Mouse (Mus musculus): Measurements from ENCODE around the gene Pygm. TPM values are rescaled to one million over a fixed set of nuclear protein-coding genes. Genes with fewer than 3 reads are reported as not detected.

Gene Pygm
- polyA plus RNA-seq, 1 experiment = 1.2 TPM

- Histone ChIP-seq H3K79me2 (ENCODE audit: control insufficient read depth, insufficient read depth) (peaks cover 48% of the 10 kb centered on the region), H3K79me3 (ENCODE audit: low read depth) (peaks cover 20% of the 10 kb centered on the region), H3K27me3 (ENCODE audit: control insufficient read depth, insufficient read depth, insufficient read length) (no peaks in the 10 kb centered on the region), H3ac (ENCODE audit: control insufficient read depth, insufficient read length, low read depth) (no peak overlapping the region), H3K36me3 (ENCODE audit: control insufficient read depth, insufficient read depth) (peaks cover 79% of the 10 kb centered on the region), H3K4me3 (ENCODE audit: insufficient read depth, poor library complexity, severe bottlenecking) (no peak overlapping the region)
- no peak for TF ChIP-seq CTCF (IDR thresholded peaks at IDR 0.05; ENCODE audit: control insufficient read depth, insufficient read depth, insufficient read length)
- TF ChIP-seq MAX (IDR thresholded peaks at IDR 0.05) = no peak
- TF ChIP-seq CEBPB (IDR thresholded peaks at IDR 0.05; ENCODE audit: low read depth) = no peak
- TF ChIP-seq MYOD1 (IDR thresholded peaks at IDR 0.05; ENCODE audit: control insufficient read depth, insufficient read length, low read depth) = no peak
- TF ChIP-seq FOSL1 (IDR thresholded peaks at IDR 0.05; ENCODE audit: insufficient read depth, low read length, poor library complexity, severe bottlenecking) = no peak
- TF ChIP-seq USF1 (IDR thresholded peaks at IDR 0.05; ENCODE audit: low read depth) = no peak
- TF ChIP-seq MYOG (IDR thresholded peaks at IDR 0.05; ENCODE audit: control insufficient read depth, extremely low read depth, insufficient read length) = no peak
These were observed 6.7 kb upstream of the Pygm start for GRCm38 (mm10) chr19:6377327-6378040.

DNA sequence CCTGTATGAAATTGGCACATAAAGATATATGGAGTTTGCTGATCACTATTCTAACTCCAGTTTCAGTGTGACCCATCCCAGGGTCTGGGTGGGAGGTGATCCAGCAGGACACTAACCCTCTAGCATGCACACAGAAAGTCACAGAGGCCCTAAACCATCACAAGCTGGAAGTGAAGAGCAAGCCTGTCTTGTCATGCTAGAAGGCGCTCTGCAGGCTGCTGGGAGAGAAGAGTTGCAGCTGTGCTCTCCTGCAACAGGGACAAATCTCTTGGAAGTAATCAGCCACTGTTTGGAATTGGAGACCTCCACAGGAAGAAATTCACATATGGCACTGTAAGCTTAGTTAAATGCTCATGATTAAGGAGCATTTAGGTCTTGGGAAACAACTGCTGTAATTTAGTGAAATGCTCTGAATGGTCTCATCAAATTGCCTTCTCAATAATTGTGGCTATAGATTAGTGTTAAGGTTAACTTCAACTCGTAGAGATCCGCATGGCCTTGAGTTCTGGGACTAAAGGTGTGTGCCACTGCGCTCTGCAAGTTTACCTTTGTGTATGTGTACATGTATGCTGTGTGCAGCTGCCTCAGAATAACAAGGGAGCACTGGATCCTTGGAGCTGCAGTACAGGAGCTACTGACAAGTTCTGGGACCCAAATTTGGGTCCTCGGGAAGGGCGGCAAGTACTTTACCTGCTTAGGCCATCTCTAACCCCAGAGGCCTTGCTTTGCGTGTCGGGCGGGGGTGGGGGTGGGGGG lies 3.6 kb upstream of the Pygm start:
- H3K4me3 ChIP-seq (ENCODE audit: insufficient read depth, poor library complexity, severe bottlenecking) = no peak overlapping the region
- H3K79me2 ChIP-seq (ENCODE audit: control insufficient read depth, insufficient read depth) = peaks cover 21% of the 10 kb centered on the region
- TF ChIP-seq MAX (IDR thresholded peaks at IDR 0.05) = no peak
- TF ChIP-seq FOSL1 (IDR thresholded peaks at IDR 0.05; ENCODE audit: insufficient read depth, low read length, poor library complexity, severe bottlenecking) = no peak
- no peak for TF ChIP-seq CEBPB (IDR thresholded peaks at IDR 0.05; ENCODE audit: low read depth)
- TF ChIP-seq MYOG (IDR thresholded peaks at IDR 0.05; ENCODE audit: control insufficient read depth, extremely low read depth, insufficient read length) = no peak
- TF ChIP-seq MYOD1 (IDR thresholded peaks at IDR 0.05; ENCODE audit: control insufficient read depth, insufficient read length, low read depth) = no peak
- no peak for TF ChIP-seq CTCF (IDR thresholded peaks at IDR 0.05; ENCODE audit: control insufficient read depth, insufficient read depth, insufficient read length)
- TF ChIP-seq USF1 (IDR thresholded peaks at IDR 0.05; ENCODE audit: low read depth) = no peak
- no peaks in the 10 kb centered on the region for H3K27me3 ChIP-seq (ENCODE audit: control insufficient read depth, insufficient read depth, insufficient read length)
- no peak overlapping the region for H3ac ChIP-seq (ENCODE audit: control insufficient read depth, insufficient read length, low read depth)
- peaks cover 50% of the 10 kb centered on the region for H3K36me3 ChIP-seq (ENCODE audit: control insufficient read depth, insufficient read depth)
- peaks cover 2% of the 10 kb centered on the region for H3K79me3 ChIP-seq (ENCODE audit: low read depth)

GRCm38 (mm10) chr19:6381238-6381637 lies 3.0 kb upstream of the Pygm start:
- Histone ChIP-seq H3K79me2 (ENCODE audit: control insufficient read depth, insufficient read depth) (peaks cover 17% of the 10 kb centered on the region), H3K27me3 (ENCODE audit: control insufficient read depth, insufficient read depth, insufficient read length) (no peaks in the 10 kb centered on the region), H3K36me3 (ENCODE audit: control insufficient read depth, insufficient read depth) (peaks cover 44% of the 10 kb centered on the region), H3K79me3 (ENCODE audit: low read depth) (peaks cover 2% of the 10 kb centered on the region), H3K4me3 (ENCODE audit: insufficient read depth, poor library complexity, severe bottlenecking) (no peak overlapping the region), H3ac (ENCODE audit: control insufficient read depth, insufficient read length, low read depth) (no peak overlapping the region)
- no peak for TF ChIP-seq USF1 (IDR thresholded peaks at IDR 0.05; ENCODE audit: low read depth)
- TF ChIP-seq FOSL1 (IDR thresholded peaks at IDR 0.05; ENCODE audit: insufficient read depth, low read length, poor library complexity, severe bottlenecking) = no peak

DNA sequence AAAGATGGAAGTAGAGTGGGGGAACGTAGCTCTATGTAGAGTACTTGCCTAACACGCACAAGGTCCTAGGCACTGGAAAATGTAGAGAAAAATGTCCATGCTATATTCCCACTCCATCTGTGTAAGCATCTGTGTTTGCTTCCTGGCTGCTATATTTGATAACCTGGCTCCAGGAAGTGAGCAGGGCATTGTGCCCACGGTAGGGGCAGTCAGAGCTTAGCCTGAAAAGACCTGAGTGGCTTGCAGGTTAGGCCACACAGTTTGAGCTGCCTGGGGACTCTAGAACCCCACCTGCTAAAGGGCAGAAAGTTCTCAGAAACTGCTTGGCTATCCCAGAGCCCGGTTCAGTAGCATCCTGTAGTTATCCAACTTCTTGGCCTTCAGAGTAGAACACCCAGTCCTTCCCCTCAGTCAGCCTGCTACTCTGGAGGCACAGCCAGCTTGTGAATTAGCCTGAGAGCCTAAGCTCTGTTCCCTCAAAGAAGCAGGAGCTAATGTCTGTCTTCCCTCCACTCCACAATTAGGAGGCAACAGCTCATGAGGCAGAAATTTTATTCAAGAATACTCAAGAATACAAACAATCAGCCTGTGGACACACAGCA lies 1.8 kb upstream of the Pygm start:
- H3K79me3 ChIP-seq (ENCODE audit: low read depth) = no peaks in the 10 kb centered on the region
- no peak overlapping the region for H3K4me3 ChIP-seq (ENCODE audit: insufficient read depth, poor library complexity, severe bottlenecking)
- H3K27me3 ChIP-seq (ENCODE audit: control insufficient read depth, insufficient read depth, insufficient read length) = no peaks in the 10 kb centered on the region
- peaks cover 5% of the 10 kb centered on the region for H3K79me2 ChIP-seq (ENCODE audit: control insufficient read depth, insufficient read depth)
- H3K36me3 ChIP-seq (ENCODE audit: control insufficient read depth, insufficient read depth) = peaks cover 32% of the 10 kb centered on the region
- no peak for TF ChIP-seq MYOD1 (IDR thresholded peaks at IDR 0.05; ENCODE audit: control insufficient read depth, insufficient read length, low read depth)
- no peak for TF ChIP-seq FOSL1 (IDR thresholded peaks at IDR 0.05; ENCODE audit: insufficient read depth, low read length, poor library complexity, severe bottlenecking)
- TF ChIP-seq MAX (IDR thresholded peaks at IDR 0.05) = no peak
- no peak for TF ChIP-seq MYOG (IDR thresholded peaks at IDR 0.05; ENCODE audit: control insufficient read depth, extremely low read depth, insufficient read length)
- no peak for TF ChIP-seq USF1 (IDR thresholded peaks at IDR 0.05; ENCODE audit: low read depth)
- no peak for TF ChIP-seq CTCF (IDR thresholded peaks at IDR 0.05; ENCODE audit: control insufficient read depth, insufficient read depth, insufficient read length)
- H3ac ChIP-seq (ENCODE audit: control insufficient read depth, insufficient read length, low read depth) = no peak overlapping the region

DNA sequence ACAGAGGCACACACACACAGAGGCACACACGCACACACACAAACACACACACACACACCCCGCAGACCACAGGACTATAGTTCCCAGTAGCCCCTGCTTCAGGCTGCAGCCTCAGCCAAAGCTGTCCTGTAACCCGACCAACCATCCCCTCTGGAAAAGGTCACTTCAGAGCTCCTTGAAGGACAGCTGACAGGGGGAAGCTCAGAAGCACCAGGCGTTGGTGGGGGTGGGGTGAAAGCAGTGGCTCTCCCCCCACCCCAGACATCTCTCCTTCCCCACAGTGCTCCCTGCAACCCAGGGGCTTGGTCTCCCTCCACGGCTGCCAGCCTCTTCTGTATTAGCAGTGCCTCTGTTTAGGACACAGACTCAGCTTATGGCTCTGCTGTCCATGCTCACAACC lies 729 bp upstream of the Pygm start:
- no peak for TF ChIP-seq MYOG (IDR thresholded peaks at IDR 0.05; ENCODE audit: control insufficient read depth, extremely low read depth, insufficient read length)
- no peak for TF ChIP-seq USF1 (IDR thresholded peaks at IDR 0.05; ENCODE audit: low read depth)
- TF ChIP-seq MYOD1 (IDR thresholded peaks at IDR 0.05; ENCODE audit: control insufficient read depth, insufficient read length, low read depth) = no peak
- TF ChIP-seq MAX (IDR thresholded peaks at IDR 0.05) = no peak
- TF ChIP-seq FOSL1 (IDR thresholded peaks at IDR 0.05; ENCODE audit: insufficient read depth, low read length, poor library complexity, severe bottlenecking) = no peak
- TF ChIP-seq CTCF (IDR thresholded peaks at IDR 0.05; ENCODE audit: control insufficient read depth, insufficient read depth, insufficient read length) = no peak
- no peak for TF ChIP-seq CEBPB (IDR thresholded peaks at IDR 0.05; ENCODE audit: low read depth)
- no peak overlapping the region for H3K4me3 ChIP-seq (ENCODE audit: insufficient read depth, poor library complexity, severe bottlenecking)
- H3K36me3 ChIP-seq (ENCODE audit: control insufficient read depth, insufficient read depth) = peaks cover 21% of the 10 kb centered on the region
- no peaks in the 10 kb centered on the region for H3K79me2 ChIP-seq (ENCODE audit: control insufficient read depth, insufficient read depth)
- H3ac ChIP-seq (ENCODE audit: control insufficient read depth, insufficient read length, low read depth) = no peak overlapping the region
- no peaks in the 10 kb centered on the region for H3K79me3 ChIP-seq (ENCODE audit: low read depth)
- H3K27me3 ChIP-seq (ENCODE audit: control insufficient read depth, insufficient read depth, insufficient read length) = no peaks in the 10 kb centered on the region

All from C2C12 (cell line).